Mouse (Mus musculus) liver, embryonic 14.5 days (tissue): ENCODE results near the gene Cbl. TPM values are rescaled to one million over a fixed set of nuclear protein-coding genes. Genes with fewer than 3 reads are reported as not detected.

Source experiments
- ATAC-seq: fragments of 200-750 bp; cut with Nextera tagmentation; 2 replicates; pipeline ENCODE4 v1.8.0; 2017; ENCODE audit warnings: moderate number of reproducible peaks, mild to moderate bottlenecking, moderate library complexity; ENCODE audit not compliant: insufficient read depth
- DNase-seq, 3 experiments: peaks; one replicate each; pipeline ENCODE4 v3.0.0-alpha.2; 2012 to 2013; ENCODE audit warnings: low read depth in 3 of 3, low spot score in 3 of 3
- H3K27ac ChIP-seq: fragments of 300-500 bp; sonication (generic); 2 replicates; pipeline ENCODE4 v1.5.1; 2014; ENCODE audit warnings: moderate library complexity, mild to moderate bottlenecking, control low read depth, inconsistent platforms
- H3K27me3 ChIP-seq: fragments of 300-500 bp; sonication (generic); 2 replicates; pipeline ENCODE4 v1.6.1; 2014; ENCODE audit warnings: mild to moderate bottlenecking, low read length, moderate library complexity; ENCODE audit not compliant: control insufficient read depth, insufficient read depth
- H3K36me3 ChIP-seq: fragments of 300-500 bp; sonication (generic); replicated peaks from 2 replicates; pipeline ENCODE4 v1.6.1; 2014; ENCODE audit warnings: low read depth; ENCODE audit not compliant: control insufficient read depth, insufficient read depth
- H3K4me1 ChIP-seq, 2 experiments: fragments of 200-500 bp in 1 of 2; fragments of 300-500 bp in 1 of 2; sonication (generic) in 1 of 2; replicated peaks; 2 replicates each; pipeline ENCODE4 v1.6.1; 2012 to 2014; ENCODE audit warnings: antibody characterized with exemption in 1 of 2, inconsistent platforms in 1 of 2, low read length in 1 of 2; ENCODE audit not compliant: control insufficient read depth in 2 of 2, insufficient read depth in 2 of 2
- H3K4me2 ChIP-seq: fragments of 300-500 bp; sonication (generic); 2 replicates; pipeline ENCODE4 v1.6.1; 2014; ENCODE audit warnings: low read depth, mild to moderate bottlenecking, control low read depth, moderate library complexity
- H3K4me3 ChIP-seq, 2 experiments: fragments of 200-500 bp in 1 of 2; fragments of 300-500 bp in 1 of 2; sonication (generic) in 1 of 2; 2 replicates each; pipeline ENCODE4 v1.5.1; 2012 to 2014; ENCODE audit warnings: low read depth in 2 of 2, low read length in 2 of 2, mild to moderate bottlenecking in 2 of 2, control low read depth in 1 of 2, inconsistent platforms in 1 of 2, moderate library complexity in 1 of 2; ENCODE audit not compliant: insufficient read depth in 1 of 2
- H3K9ac ChIP-seq: fragments of 300-500 bp; sonication (generic); replicated peaks from 2 replicates; pipeline ENCODE4 v1.6.1; 2014; ENCODE audit warnings: mild to moderate bottlenecking, control low read depth, moderate library complexity
- H3K9me3 ChIP-seq: fragments of 300-500 bp; sonication (generic); 2 replicates; pipeline ENCODE4 v1.6.1; 2016; ENCODE audit warnings: low read length, mixed read lengths; ENCODE audit not compliant: control insufficient read depth
- CTCF ChIP-seq: IDR thresholded peaks from 2 replicates; pipeline ENCODE4 v1.5.1; 2016; ENCODE audit warnings: antibody characterized with exemption, low read depth, control low read depth
- EP300 ChIP-seq: IDR thresholded peaks from 2 replicates; pipeline ENCODE4 v1.6.1; 2016; ENCODE audit warnings: antibody characterized with exemption, low read depth
- WGBS: fragments of 180-500 bp; shearing (Covaris S2); extraction: QIAGEN DNeasy Blood & Tissue Kit; methylation state at CpG from one replicate; pipeline ENCODE4 v1.1.7; 2014; ENCODE audit not compliant: insufficient replicate concordance; 5-methylcytosine and 5-hydroxymethylcytosine counted together
- polyA plus RNA-seq, 2 experiments: library from polyadenylated mRNA; depleted of rRNA in 1 of 2; stranded (reverse) in 1 of 2; unstranded in 1 of 2; fragments of >200 nt; fragmentation: Nextera tagmentation in 1 of 2; extraction: Ambion mirVana in 1 of 2; gene quantifications; 2 replicates each; pipeline versions ENCODE4 v1.2.1 to v1.2.3; 2012 to 2014

Cbl gene
- polyA plus RNA-seq, 2 experiments: 3.7 to 3.9 TPM

DNA sequence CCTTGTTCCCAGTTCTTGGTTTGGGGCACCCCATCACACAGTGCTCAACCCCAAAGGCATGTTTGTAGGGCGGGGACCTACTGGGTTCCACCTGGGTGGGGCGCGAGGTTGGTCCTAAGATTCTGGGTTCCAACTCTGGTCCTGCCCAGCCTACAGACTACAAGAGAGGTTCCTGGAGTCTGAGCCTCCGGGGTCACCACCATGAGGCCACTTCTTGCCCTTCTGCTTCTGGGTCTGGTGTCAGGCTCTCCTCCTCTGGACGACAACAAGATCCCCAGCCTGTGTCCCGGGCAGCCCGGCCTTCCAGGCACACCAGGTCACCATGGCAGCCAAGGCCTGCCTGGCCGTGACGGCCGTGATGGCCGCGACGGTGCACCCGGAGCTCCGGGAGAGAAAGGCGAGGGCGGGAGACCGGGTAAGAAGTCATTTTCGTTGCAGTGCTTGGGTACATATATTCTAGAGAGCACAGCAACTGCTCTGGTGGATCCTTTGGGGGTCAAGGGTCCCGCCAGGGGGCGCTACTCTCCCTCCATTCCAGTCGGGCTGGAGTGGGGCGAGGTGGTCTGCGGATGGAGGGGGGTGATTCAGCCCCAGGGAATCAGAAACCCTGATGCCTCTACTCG lies 126.2 kb downstream of the Cbl start:
- Histone ChIP-seq H3K27ac (no peak overlapping the region), H3K36me3 (peaks cover 14% of the 10 kb centered on the region), H3K4me2 (no peak overlapping the region), H3K4me1 (peaks cover 0 to 13% of the 10 kb centered on the region in 2 experiments), H3K4me3 (no peak overlapping the region), H3K27me3 (no peaks in the 10 kb centered on the region), H3K9ac (no peak overlapping the region), H3K9me3 (no peaks in the 10 kb centered on the region)
- no peak for ATAC-seq
- DNase-seq: no peak
- 70% methylated on average over 25 of the region's 25 CpGs for WGBS
- no peak for TF ChIP-seq EP300
- peak; percentile 59 for TF ChIP-seq CTCF

DNA sequence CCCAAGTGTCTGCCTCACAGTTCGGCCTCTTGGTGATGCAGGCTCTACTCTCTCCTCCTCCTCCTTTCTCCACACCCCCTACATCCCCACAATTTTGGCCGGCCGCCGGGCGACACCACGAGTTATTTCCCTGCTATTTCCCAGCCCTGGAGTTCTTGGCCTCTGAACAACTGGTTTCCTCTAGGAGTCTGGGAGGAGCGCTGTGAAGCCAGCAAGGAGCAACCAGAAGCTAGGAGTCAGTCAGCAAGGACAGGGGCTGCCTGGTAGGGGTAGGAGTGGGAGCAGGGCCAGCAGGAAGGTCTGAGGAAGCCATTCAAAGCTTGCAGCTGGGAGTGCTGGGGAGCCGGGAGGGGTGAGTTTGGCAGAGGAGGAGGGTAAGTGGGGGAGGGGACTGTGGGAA lies 126.7 kb downstream of the Cbl start, which contains the start of gene C1qtnf5:
TSS of gene C1qtnf5 (plus strand) at position 136 of the 400 bp plus-strand sequence.
- no peak for TF ChIP-seq CTCF
- WGBS: 84% methylated on average over 8 of the region's 8 CpGs
- no peak within 1 kb of the TSS for H3K4me2 ChIP-seq
- H3K4me1 ChIP-seq: peaks cover 0 to 13% of the 10 kb centered on the region in 2 experiments
- no peaks in the 10 kb centered on the region for H3K9me3 ChIP-seq
- H3K4me3 ChIP-seq: no peak within 1 kb of the TSS
- DNase-seq (no peak), ATAC-seq (no peak)
- peaks cover 14% of the 10 kb centered on the region for H3K36me3 ChIP-seq
- H3K27me3 ChIP-seq: no peaks in the 10 kb centered on the region
- no peak within 1 kb of the TSS for H3K9ac ChIP-seq
- H3K27ac ChIP-seq: no peak within 1 kb of the TSS

GRCm38 (mm10) chr9:44106596-44106995 lies 127.3 kb downstream of the Cbl start:
- no peak for DNase-seq
- peaks cover 14% of the 10 kb centered on the region for H3K36me3 ChIP-seq
- H3K9ac ChIP-seq: no peak overlapping the region
- no peak overlapping the region for H3K27ac ChIP-seq
- H3K4me2 ChIP-seq: no peak overlapping the region
- no peaks in the 10 kb centered on the region for H3K27me3 ChIP-seq
- H3K4me3 ChIP-seq: no peak overlapping the region
- no peak for ATAC-seq
- H3K9me3 ChIP-seq: no peaks in the 10 kb centered on the region
- WGBS: 76% methylated on average over 4 of the region's 4 CpGs
- no peak for TF ChIP-seq EP300
- TF ChIP-seq CTCF: no peak
- H3K4me1 ChIP-seq: peaks cover 0 to 13% of the 10 kb centered on the region in 2 experiments

DNA sequence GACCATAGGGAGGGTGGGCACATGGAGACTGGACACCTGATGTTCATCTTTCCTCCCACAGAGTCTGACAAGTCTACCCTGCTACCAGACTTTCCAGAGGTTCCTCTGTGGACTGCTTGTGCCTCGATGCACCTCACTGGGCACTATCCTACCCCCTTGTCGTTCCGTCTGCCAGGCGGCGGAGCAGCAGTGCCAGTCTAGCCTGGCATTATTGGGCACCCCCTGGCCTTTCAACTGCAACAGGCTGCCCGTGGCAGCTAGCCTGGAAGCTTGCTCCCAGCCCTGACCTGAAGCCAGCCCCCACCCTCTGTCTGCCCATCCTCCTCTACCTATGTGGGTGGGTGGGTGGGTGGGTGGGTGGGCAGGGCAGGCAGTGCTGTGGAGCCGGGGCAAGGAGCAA lies 127.7 kb downstream of the Cbl start:
- Histone ChIP-seq H3K36me3 (peaks cover 14% of the 10 kb centered on the region), H3K27ac (no peak overlapping the region), H3K4me1 (peaks cover 0 to 13% of the 10 kb centered on the region in 2 experiments), H3K9me3 (no peaks in the 10 kb centered on the region), H3K4me2 (no peak overlapping the region), H3K9ac (no peak overlapping the region), H3K4me3 (no peak overlapping the region), H3K27me3 (no peaks in the 10 kb centered on the region)
- no peak for ATAC-seq
- 89% methylated on average over 7 of the region's 7 CpGs for WGBS
- TF ChIP-seq EP300 (no peak), CTCF (no peak)
- no peak for DNase-seq

GRCm38 (mm10) chr9:44105781-44106180 lies 128.1 kb downstream of the Cbl start:
- H3K27me3 ChIP-seq: no peaks in the 10 kb centered on the region
- H3K9ac ChIP-seq: no peak overlapping the region
- no peaks in the 10 kb centered on the region for H3K9me3 ChIP-seq
- H3K4me3 ChIP-seq: no peak overlapping the region
- H3K36me3 ChIP-seq: peaks cover 14% of the 10 kb centered on the region
- no peak overlapping the region for H3K27ac ChIP-seq
- 80% methylated on average over 10 of the region's 10 CpGs for WGBS
- H3K4me2 ChIP-seq: no peak overlapping the region
- TF ChIP-seq CTCF: no peak
- no peak for TF ChIP-seq EP300
- DNase-seq (no peak), ATAC-seq (no peak)
- peaks cover 0 to 13% of the 10 kb centered on the region in 2 experiments for H3K4me1 ChIP-seq
